Mouse (Mus musculus): Measurements from ENCODE around the gene Dpp9. TPM values are rescaled to one million over a fixed set of nuclear protein-coding genes. Genes with fewer than 3 reads are reported as not detected.

The Dpp9 gene
- 10 to 100 TPM; 17.4 to 41.3 TPM for polyA plus RNA-seq (2012; fragmentation: generic; extraction: Trizol)

DNA sequence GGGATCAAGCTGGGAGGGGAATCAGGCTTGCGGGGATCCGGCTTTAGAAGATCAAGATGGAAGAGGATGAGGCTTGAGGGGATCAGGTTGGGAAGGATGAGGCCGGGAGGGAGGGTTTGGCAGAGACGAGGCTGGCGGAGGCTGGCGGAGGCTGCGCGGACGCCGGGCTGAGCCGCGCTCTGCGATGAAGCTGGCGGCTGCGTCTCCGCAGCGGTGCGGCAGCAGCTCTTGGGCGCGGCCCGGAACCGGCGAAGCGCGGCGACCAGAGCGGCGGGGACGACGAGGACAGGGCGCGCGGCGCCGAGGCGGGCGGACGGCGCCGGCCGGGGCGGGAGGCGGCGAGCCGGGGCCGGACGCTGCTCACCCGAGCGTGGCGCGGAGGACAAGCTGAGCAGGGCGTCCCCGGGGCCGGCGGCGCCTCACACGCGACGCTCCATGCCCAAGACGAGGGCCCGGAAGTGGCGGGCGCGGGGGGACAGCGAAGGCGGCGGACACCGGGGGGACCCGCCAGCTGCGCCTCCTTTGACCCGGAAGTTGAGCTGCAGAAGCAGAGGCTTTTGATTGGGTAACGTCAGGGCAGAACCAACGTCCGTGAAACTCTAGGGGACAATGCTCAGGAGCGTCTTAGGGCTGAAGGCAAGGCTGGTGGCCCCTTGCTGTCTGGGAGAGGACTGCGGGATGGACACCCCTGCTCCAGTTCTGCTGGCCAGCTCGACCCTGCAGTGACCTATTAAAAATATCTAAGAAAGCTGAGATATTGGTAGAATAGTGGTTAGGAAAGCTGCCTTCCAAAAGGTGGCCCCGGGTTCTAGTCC lies at the start of gene Dpp9:
Gene Dpp9 (minus strand): TSS at position 529 of the 815 bp plus-strand sequence.

DNA sequence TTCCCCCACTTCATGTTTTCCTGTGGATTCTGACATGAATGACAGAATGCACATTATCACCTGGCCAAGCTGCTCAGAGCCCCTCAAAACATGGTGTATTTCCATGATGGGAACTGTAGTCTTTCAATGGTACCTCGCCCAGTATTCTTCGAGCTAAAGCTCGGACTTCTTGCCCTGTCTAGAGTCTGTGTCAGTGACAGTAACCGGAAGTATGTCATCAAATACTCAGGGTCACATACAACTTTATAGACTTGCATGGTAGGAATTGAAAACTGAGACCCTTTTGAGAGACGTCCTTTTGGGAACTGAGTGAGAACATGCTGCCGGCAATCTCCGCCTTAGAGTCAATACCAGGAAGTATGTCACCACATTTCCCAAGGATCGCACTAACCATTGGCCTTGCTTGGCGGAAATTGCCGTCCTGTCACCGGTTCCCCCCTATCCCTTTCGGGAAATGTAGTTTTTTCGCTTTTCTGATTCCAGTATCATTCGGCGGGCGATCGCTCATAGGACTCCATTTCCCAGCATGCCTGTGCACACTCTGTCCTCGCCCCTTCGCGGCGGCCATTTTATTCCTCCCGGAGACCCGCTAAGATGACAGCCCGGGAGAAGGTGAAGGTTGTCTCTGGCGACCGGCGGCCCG lies 37.7 kb upstream of the Dpp9 start, which contains the start of gene Fem1a:
Gene Fem1a (plus strand): TSS at position 572 of the 643 bp plus-strand sequence.

DNA sequence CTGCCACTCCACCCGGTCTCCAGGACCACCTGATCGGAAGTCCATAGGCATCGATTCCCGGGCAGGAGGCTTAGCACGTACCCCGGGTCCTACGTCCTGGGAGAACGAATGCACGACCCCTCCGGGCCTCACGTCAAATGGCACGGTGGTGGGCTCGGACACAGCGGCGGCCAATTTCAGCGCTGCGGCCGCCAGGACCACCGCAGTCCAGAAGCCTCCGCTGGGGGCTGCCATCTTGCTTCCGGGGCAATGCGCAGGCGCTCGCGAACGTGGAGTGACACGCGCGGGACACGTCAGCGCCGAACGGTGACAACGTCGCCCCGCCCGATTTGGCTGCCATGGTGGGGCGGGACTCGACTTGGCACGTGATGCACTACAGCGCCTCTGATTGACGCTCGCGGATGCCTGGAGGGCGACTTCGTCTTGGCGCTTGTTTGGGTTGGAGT lies 35.0 kb downstream of the Dpp9 start, which contains the start of gene Mydgf:
Gene Mydgf (minus strand): TSS at position 263 of the 446 bp plus-strand sequence.

DNA sequence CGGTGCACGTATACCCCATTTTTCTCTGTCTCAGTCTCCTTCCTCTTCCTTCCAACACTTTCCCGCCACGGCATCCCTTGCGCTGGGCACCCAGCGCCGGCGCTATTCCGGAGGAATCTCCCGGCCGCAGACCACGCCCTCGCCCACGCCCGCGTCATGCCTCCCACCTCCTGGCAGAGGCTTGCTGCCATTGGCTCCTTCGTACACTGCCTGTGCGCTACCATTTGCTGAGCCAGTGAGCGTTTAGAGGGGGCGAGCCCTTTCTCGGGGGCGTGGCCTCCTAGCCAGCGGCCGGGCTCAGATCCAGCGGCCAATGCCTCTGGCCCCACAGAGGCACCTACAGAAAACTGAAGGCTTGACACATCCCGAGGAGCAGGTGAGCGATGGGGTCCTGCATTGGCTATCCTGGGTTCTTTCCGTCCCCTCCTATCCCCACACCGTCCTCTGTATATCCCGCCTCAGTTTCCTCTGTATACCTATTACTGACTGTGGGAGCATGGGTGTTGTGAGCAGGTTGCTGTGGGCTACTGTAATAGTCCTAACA lies 56.4 kb downstream of the Dpp9 start, which contains the start of gene Tnfaip8l1:
Gene Tnfaip8l1 (plus strand): TSS at position 247 of the 544 bp plus-strand sequence.

DNA sequence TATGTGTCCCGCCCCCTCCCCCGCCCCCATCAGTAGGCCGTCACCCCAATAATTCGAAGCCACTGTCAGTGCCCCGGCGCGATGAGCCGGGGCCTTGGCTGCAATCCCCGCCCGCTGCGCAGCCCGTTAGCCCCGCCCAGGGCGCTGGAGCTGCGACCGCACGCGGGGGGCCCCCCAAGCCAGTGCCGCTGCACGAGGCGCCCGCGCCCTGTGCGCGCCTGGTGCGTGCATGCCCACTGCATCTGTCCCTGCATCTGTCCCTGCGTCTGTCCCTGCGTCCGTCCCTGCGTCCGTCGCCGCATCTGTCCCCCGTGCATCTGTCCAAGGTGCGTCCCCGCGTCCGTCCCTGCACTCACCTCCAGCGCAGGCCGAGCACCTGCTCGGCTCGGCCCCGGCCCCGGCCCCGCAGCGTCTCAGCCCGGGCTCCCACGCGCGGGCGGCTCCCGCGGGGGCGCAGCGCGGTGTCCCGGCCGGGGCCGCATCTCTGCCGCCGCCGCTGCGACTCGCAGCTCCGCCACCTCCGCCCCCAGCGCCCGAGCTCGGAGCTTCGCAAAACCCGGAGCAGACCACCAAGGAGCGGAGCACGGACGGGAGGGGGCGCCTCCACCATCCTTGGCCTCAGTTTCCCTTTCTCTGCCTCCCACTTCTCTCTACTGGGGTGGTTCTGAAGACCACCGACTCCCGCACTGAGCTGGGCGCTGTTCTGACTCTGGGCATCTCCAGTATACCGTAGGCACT lies 78.7 kb downstream of the Dpp9 start, which contains the start of gene Sema6b:
Gene Sema6b (minus strand): TSS at position 486 of the 738 bp plus-strand sequence.

Other genes with a start within 250 kb of the Dpp9 start
- gene Shd, start 248.4 kb downstream of the Dpp9 start, polyA plus RNA-seq (2012; fragmentation: generic; extraction: Trizol): under 1 TPM; 0.02 to 0.21 TPM
- 1 to 10 TPM in 1 of 2 experiments, under 1 TPM in 1; 0.64 to 1.5 TPM for gene Fsd1, start 232.4 kb downstream of the Dpp9 start, polyA plus RNA-seq (2012; fragmentation: generic; extraction: Trizol)
- gene Stap2, start 213.3 kb downstream of the Dpp9 start, polyA plus RNA-seq (2012; fragmentation: generic; extraction: Trizol): 1 to 10 TPM in 1 of 2 experiments, under 1 TPM in 1; 0.34 to 1.7 TPM
- gene Mpnd, start 213.2 kb downstream of the Dpp9 start, polyA plus RNA-seq (2012; fragmentation: generic; extraction: Trizol): 100 to 1,000 TPM; 124 to 143 TPM
- 100 to 1,000 TPM in 1 of 2 experiments, 10 to 100 TPM in 1; 42.7 to 118 TPM for gene Sh3gl1, start 182.3 kb downstream of the Dpp9 start, polyA plus RNA-seq (2012; fragmentation: generic; extraction: Trizol)
- 10 to 100 TPM; 11.2 to 22.3 TPM for gene Chaf1a, start 178.5 kb downstream of the Dpp9 start, polyA plus RNA-seq (2012; fragmentation: generic; extraction: Trizol)
- 10 to 100 TPM; 74.6 to 75.5 TPM for gene Ubxn6, start 143.9 kb downstream of the Dpp9 start, polyA plus RNA-seq (2012; fragmentation: generic; extraction: Trizol)
- gene Hdgfl2, start 139.3 kb downstream of the Dpp9 start, polyA plus RNA-seq (2012; fragmentation: generic; extraction: Trizol): 10 to 100 TPM; 79.2 to 93.8 TPM
- gene Plin4, start 109.1 kb downstream of the Dpp9 start, polyA plus RNA-seq (2012; fragmentation: generic; extraction: Trizol): 10 to 100 TPM in 1 of 2 experiments, 1 to 10 TPM in 1; 2.6 to 25.7 TPM
- gene Plin5, start 101.3 kb downstream of the Dpp9 start, polyA plus RNA-seq (2012; fragmentation: generic; extraction: Trizol): under 1 TPM in 1 of 2 experiments, not detected in 1; 0.07 TPM
- under 1 TPM in 1 of 2 experiments, not detected in 1; 0.08 TPM for gene Lrg1, start 96.9 kb downstream of the Dpp9 start, polyA plus RNA-seq (2012; fragmentation: generic; extraction: Trizol)
- under 1 TPM; 0.48 to 0.54 TPM for gene Sema6b, start 78.6 kb downstream of the Dpp9 start, polyA plus RNA-seq (2012; fragmentation: generic; extraction: Trizol)
- 1 to 10 TPM; 1.8 to 9.3 TPM for gene Tnfaip8l1, start 56.4 kb downstream of the Dpp9 start, polyA plus RNA-seq (2012; fragmentation: generic; extraction: Trizol)
- 100 to 1,000 TPM; 116 to 121 TPM for gene Mydgf, start 35.0 kb downstream of the Dpp9 start, polyA plus RNA-seq (2012; fragmentation: generic; extraction: Trizol)
- gene Fem1a, start 37.9 kb upstream of the Dpp9 start, polyA plus RNA-seq (2012; fragmentation: generic; extraction: Trizol): 10 to 100 TPM in 1 of 2 experiments, 1 to 10 TPM in 1; 7.5 to 10.7 TPM
- 10 to 100 TPM in 1 of 2 experiments, 1 to 10 TPM in 1; 7.4 to 27.7 TPM for gene Ticam1, start 57.9 kb upstream of the Dpp9 start, polyA plus RNA-seq (2012; fragmentation: generic; extraction: Trizol)
- gene Plin3, start 74.0 kb upstream of the Dpp9 start, polyA plus RNA-seq (2012; fragmentation: generic; extraction: Trizol): 10 to 100 TPM; 45.0 to 90.7 TPM
- gene Arrdc5, start 81.4 kb upstream of the Dpp9 start, polyA plus RNA-seq (2012; fragmentation: generic; extraction: Trizol): not detected
- gene Uhrf1, start 84.4 kb upstream of the Dpp9 start, polyA plus RNA-seq (2012; fragmentation: generic; extraction: Trizol): 10 to 100 TPM; 32.1 to 55.2 TPM
- gene Kdm4b, start 107.2 kb upstream of the Dpp9 start, polyA plus RNA-seq (2012; fragmentation: generic; extraction: Trizol): 10 to 100 TPM in 1 of 2 experiments, 1 to 10 TPM in 1; 9.5 to 41.9 TPM